Mouse (Mus musculus): ENCODE data around the gene Mark4. TPM values are rescaled to one million over a fixed set of nuclear protein-coding genes. Genes with fewer than 3 reads are reported as not detected.

Mark4 gene
- total RNA-seq, 4 experiments from 2014 or later: 22.8 to 26.4 (median 24.3) TPM

DNA sequence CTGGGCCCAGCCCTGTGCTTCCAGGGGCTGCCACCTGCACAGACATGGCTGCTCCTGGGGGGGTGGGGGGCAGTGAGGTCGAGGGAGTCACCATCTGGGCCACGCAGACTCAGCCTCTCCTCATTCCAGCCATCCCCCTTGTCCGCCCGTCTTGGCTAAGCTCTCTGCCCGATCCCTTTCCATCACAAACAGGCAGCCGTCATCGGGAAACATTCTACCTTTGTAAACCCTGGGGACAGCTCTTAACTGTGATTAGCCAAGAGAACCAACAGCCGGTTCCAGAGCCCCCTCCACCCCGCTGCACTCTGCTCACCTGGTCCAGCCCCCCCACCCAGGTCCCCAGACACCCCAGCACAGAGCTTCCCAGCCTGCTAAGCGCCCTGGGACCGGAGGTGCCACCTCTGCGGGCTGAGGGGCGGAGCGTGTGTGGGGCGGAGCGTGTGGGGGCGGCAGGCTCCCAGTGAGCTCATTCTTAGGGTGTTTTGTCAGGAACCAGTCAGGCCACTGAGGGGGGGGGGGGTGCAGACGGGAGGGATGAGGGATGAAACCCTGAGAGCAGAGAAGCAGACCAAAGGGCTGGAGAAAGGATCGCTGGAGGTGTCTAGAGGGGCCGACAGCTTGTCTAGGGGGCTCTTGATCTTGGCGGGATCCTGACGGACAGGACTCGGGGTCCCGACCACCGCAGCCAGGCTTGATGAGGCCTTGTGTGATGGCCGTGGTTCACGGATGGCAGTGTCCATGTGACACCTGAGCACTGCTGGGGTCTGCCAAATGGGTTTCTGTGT lies 58.9 kb downstream of the Mark4 start:
- no peak for DNase-seq (ENCODE audit: low spot score)

GRCm38 (mm10) chr7:19394484-19394883 lies 64.1 kb downstream of the Mark4 start:
- no peak for DNase-seq (ENCODE audit: low spot score)

- DNase-seq (ENCODE audit: low spot score): no peak
These were observed 69.8 kb downstream of the Mark4 start for GRCm38 (mm10) chr7:19388699-19389413.

- DNase-seq (ENCODE audit: low spot score): no peak
These were observed 74.9 kb downstream of the Mark4 start for GRCm38 (mm10) chr7:19383708-19384107.

DNA sequence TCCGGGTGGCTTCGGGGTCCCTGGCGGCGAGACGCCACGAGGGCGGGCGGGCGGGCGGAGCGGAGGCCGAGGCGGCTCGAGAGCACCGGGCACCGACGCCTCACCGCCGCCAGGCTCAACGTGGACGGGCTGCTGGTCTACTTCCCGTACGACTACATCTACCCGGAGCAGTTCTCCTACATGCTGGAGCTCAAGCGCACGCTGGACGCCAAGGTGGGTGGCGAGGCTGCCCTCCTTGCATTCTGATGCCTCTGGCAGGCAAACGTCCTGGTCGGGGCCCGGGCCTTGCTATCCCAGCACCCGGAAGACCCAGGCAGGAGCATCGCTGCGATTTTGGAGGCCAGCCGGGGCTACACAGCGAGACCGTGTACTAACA lies 76.5 kb downstream of the Mark4 start:
- DNase-seq (ENCODE audit: low spot score): no peak

DNA sequence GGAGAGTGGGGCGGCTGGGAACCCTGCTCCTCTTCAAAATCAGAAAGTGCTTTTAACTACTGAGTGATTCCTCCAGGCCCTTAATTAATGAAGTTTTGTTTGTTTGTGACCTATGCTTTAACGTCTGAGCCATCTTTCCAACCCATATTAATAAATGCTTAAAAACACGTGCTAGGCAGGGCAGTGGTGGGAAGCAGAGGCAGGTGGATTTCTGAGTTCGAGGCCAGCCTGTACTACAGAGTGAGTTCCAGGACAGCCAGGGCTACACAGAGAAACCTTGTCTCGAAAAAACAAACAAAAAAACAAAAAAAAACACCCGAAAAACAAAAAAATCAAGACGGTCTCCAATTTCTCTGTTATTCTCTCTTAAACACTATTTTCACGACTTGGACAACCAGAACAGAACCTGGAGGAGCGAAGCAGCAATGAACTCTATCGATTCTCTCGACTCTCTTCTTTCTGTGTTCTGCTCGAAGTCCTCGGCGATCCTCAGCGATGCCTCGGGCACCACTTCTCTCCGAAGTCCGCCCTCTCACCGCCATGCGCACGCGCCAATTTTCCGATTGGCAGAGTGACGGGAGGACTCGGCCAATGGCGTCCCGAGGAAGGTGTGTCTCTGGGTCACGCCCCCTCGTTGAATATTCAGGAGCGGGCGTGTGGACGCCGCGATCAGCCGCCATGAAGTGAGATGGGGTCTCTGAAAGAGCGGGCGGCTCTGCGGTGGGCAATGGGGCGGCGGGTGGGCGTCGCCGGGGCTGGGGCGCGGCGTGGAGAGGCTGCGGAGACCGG lies 77.0 kb downstream of the Mark4 start, which contains the start of gene Ercc2:
Gene Ercc2 (plus strand): TSS at position 634 of the 789 bp plus-strand sequence.
- DNase-seq (ENCODE audit: low spot score): peak; percentile 99

DNA sequence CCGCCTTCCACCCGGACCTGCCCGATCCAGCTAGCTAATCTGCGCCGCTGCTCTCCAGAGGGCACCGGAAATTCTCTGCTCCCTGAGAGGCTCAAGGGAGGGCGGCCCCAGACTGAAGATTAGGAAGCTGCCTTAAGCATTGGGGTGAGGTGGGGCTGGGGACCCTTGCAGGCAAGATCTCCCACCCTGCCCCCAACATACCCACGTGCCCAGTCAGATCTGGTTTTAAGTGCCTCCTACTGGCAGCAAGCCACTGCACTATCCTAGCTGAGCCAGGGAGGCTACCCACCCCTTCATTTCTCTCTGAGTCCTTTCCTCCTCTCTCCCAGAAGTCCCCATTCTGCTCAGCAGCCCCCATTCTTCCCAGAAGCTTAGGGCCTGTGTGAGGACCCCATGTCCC lies 80.6 kb downstream of the Mark4 start:
- no peak for DNase-seq (ENCODE audit: low spot score)

DNA sequence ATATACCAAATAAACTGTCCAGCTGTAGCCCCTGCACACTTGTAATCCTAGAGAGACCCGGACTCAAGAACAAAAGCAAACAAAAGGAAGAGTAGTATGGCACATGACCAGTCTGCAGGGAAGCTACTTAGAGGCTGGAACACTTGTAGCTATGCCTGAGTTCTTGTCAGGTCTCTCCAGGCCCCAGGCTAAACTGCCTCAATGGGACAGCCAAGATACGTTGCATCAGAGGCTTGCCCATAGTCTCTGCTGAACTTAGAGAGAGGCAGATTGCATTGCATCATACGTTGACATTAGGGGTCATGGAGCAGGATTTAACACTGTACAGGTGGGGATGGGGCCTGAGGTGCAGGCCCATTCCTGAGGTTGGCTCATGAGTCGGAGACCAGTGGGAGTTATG lies 82.6 kb downstream of the Mark4 start:
- DNase-seq (ENCODE audit: low spot score): no peak

DNA sequence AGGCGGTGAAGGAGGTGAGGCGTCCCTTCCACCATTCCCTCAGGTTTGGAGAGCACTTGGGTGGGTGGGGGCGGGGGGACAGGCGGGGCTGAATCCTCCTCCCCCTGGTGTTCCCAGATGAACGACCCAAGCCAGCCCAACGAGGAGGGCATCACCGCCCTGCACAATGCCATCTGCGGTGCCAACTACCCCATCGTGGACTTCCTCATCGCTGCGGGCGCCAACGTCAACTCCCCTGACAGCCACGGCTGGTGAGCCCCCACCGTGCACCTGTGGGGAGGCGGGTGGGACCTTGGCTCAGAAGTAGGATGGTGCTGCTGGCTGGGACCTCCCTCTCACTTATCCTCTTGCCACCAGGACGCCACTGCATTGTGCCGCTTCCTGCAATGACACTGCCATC lies 83.3 kb downstream of the Mark4 start:
- no peak for DNase-seq (ENCODE audit: low spot score)

Small RNA genes lying within 50 kb of the gene (microRNA-seq; reads per million reads assigned to microRNA genes)
- not detected for gene Mir343

Other genes with a start within 250 kb of the Mark4 start
- gene Gpr4, start 246.3 kb downstream of the Mark4 start, total RNA-seq (2022): 1 to 10 TPM; 3.3 to 8.5 (median 7.4) TPM
- 10 to 100 TPM; 61.4 to 77.3 (median 68.1) TPM for gene Opa3, start 230.5 kb downstream of the Mark4 start, total RNA-seq (2022)
- 10 to 100 TPM; 18.0 to 27.2 (median 24.3) TPM for gene Vasp, start 187.0 kb downstream of the Mark4 start, total RNA-seq (2022)
- not detected for gene Ppm1n, start 178.8 kb downstream of the Mark4 start, total RNA-seq (2022)
- gene Rtn2, start 176.2 kb downstream of the Mark4 start, total RNA-seq (2022): 100 to 1,000 TPM; 137 to 160 (median 149) TPM
- gene Fosb, start 148.8 kb downstream of the Mark4 start, total RNA-seq (2022): 1 to 10 TPM; 1.2 to 9.8 (median 5.1) TPM
- gene Ercc1, start 114.0 kb downstream of the Mark4 start, total RNA-seq (2022): 10 to 100 TPM; 39.8 to 46.9 (median 44.4) TPM
- gene Cd3eap, start 99.3 kb downstream of the Mark4 start, total RNA-seq (2022): 10 to 100 TPM in 1 of 4 experiments, 1 to 10 TPM in 3; 8.8 to 12.7 (median 9.4) TPM
- gene Ppp1r13l, start 99.1 kb downstream of the Mark4 start, total RNA-seq (2022): 10 to 100 TPM; 31.6 to 66.7 (median 47.6) TPM
- 10 to 100 TPM; 11.2 to 14.5 (median 13.2) TPM for gene Ercc2, start 76.8 kb downstream of the Mark4 start, total RNA-seq (2022)
- gene Klc3, start 54.7 kb downstream of the Mark4 start, total RNA-seq (2022): 1 to 10 TPM in 1 of 4 experiments, under 1 TPM in 2, not detected in 1; 0.60 to 1.2 (median 0.75) TPM
- 1,000 to 10,000 TPM; 3,513 to 3,931 (median 3,544) TPM for gene Ckm, start 54.0 kb downstream of the Mark4 start, total RNA-seq (2022)
- gene Exoc3l2, start 4.5 kb upstream of the Mark4 start, total RNA-seq (2022): 1 to 10 TPM in 3 of 4 experiments, under 1 TPM in 1; 0.94 to 1.5 (median 1.1) TPM
- 1 to 10 TPM; 2.2 to 3.1 (median 3.0) TPM for gene Bloc1s3, start 49.5 kb upstream of the Mark4 start, total RNA-seq (2022)
- 10 to 100 TPM; 36.3 to 44.7 (median 37.2) TPM for gene Trappc6a, start 49.6 kb upstream of the Mark4 start, total RNA-seq (2022)
- gene Nkpd1, start 59.0 kb upstream of the Mark4 start, total RNA-seq (2022): not detected
- gene Ppp1r37, start 104.3 kb upstream of the Mark4 start, total RNA-seq (2022): 10 to 100 TPM; 61.6 to 72.9 (median 63.8) TPM
- under 1 TPM; 0.25 to 0.84 (median 0.34) TPM for gene Zfp296, start 118.5 kb upstream of the Mark4 start, total RNA-seq (2022)
- gene Gemin7, start 118.8 kb upstream of the Mark4 start, total RNA-seq (2022): 10 to 100 TPM; 44.9 to 65.4 (median 52.1) TPM
- gene Clasrp, start 145.7 kb upstream of the Mark4 start, total RNA-seq (2022): 10 to 100 TPM in 3 of 4 experiments, 1 to 10 TPM in 1; 9.6 to 16.8 (median 12.1) TPM
- gene Relb, start 170.6 kb upstream of the Mark4 start, total RNA-seq (2022): 1 to 10 TPM; 6.4 to 9.2 (median 7.7) TPM
- 10 to 100 TPM; 69.3 to 77.8 (median 72.6) TPM for gene Clptm1, start 206.2 kb upstream of the Mark4 start, total RNA-seq (2022)
- gene Apoc2, start 219.1 kb upstream of the Mark4 start, total RNA-seq (2022): under 1 TPM in 1 of 4 experiments, not detected in 3; 0.92 TPM
- not detected for gene Gm44805, start 222.6 kb upstream of the Mark4 start, total RNA-seq (2022)
- gene Apoc4, start 222.7 kb upstream of the Mark4 start, total RNA-seq (2022): not detected
- 1 to 10 TPM in 1 of 4 experiments, under 1 TPM in 1, not detected in 2; 0.98 to 1.1 TPM for gene Apoc1, start 233.8 kb upstream of the Mark4 start, total RNA-seq (2022)
- gene Apoe, start 240.4 kb upstream of the Mark4 start, total RNA-seq (2022): 100 to 1,000 TPM; 172 to 309 (median 253) TPM